Mouse (Mus musculus) intestine, embryonic 14.5 days (tissue): ENCODE measurements at regions not wholly inside any gene's neighbourhood (a gene's known extent, or its start where the extent isn't known, plus 50 kb on each side); places are given as distances from the start of the nearest gene placed in this dataset.
A peak's percentile ranks its signal among the peaks of the same experiment; 100 is the strongest.

Experiments used
- ATAC-seq: fragments of 200-750 bp; cut with Nextera tagmentation; replicated peaks from 2 replicates; pipeline ENCODE4 v1.8.0; 2017; ENCODE audit warnings: low read depth, moderate number of reproducible peaks, moderate TSS enrichment, moderate library complexity; ENCODE audit not compliant: low FRiP score, low TSS enrichment
- DNase-seq: peaks from one replicate; pipeline ENCODE4 v3.0.0-alpha.2; 2018; ENCODE audit warnings: low spot score
- H3K27ac ChIP-seq: fragments of 300-500 bp; sonication (generic); 2 replicates; pipeline ENCODE4 v1.5.1; 2014; ENCODE audit warnings: low read depth, mild to moderate bottlenecking, control low read depth
- H3K27me3 ChIP-seq: fragments of 300-500 bp; sonication (generic); replicated peaks from 2 replicates; pipeline ENCODE4 v1.6.1; 2014; ENCODE audit warnings: low read length, control low read depth; ENCODE audit not compliant: control insufficient read depth, insufficient read depth
- H3K36me3 ChIP-seq: fragments of 300-500 bp; sonication (generic); 2 replicates; pipeline ENCODE4 v1.6.1; 2014; ENCODE audit warnings: low read length, control low read depth; ENCODE audit not compliant: control insufficient read depth, insufficient read depth
- H3K4me1 ChIP-seq: fragments of 300-500 bp; sonication (generic); replicated peaks from 2 replicates; pipeline ENCODE4 v1.6.1; 2014; ENCODE audit warnings: low read length, control low read depth, mixed read lengths; ENCODE audit not compliant: control insufficient read depth, insufficient read depth
- H3K4me2 ChIP-seq: fragments of 300-500 bp; sonication (generic); 2 replicates; pipeline ENCODE4 v1.6.1; 2014; ENCODE audit warnings: low read length
- H3K4me3 ChIP-seq: fragments of 300-500 bp; sonication (generic); 2 replicates; pipeline ENCODE4 v1.5.1; 2014; ENCODE audit warnings: low read depth, low read length, control low read depth, mixed read lengths
- H3K9ac ChIP-seq: fragments of 300-500 bp; sonication (generic); 2 replicates; pipeline ENCODE4 v1.6.1; 2014; ENCODE audit warnings: mild to moderate bottlenecking, low read length
- H3K9me3 ChIP-seq: fragments of 300-500 bp; sonication (generic); 2 replicates; pipeline ENCODE4 v1.6.1; 2016; ENCODE audit warnings: low read length, control low read depth; ENCODE audit not compliant: control insufficient read depth
- WGBS: fragments of 180-500 bp; shearing (Covaris S2); extraction: QIAGEN DNeasy Blood & Tissue Kit; methylation state at CpG from one replicate; pipeline ENCODE4 v1.1.7; 2014; 5-methylcytosine and 5-hydroxymethylcytosine counted together

DNA sequence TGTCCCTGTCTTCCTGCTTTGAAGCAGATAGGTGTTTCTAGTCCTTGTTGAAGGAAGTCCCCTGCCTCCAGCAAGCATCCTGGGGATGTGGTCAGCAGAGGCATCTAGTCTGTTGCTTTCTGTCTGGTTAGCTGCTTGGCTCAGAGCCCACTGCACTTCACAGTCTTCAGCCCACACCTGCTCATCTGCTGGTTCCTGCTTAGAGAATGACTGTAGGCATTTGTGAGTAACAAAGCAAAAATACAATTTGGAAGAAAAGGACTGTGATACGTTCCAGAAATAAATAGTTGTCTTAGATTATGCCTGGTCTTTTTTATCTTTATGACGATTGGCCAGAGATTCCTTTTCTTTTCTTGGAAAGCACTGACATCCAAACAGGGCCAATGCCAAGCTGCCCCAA, 246.6 kb upstream of the Sox2 start:
- H3K9ac ChIP-seq: no peak overlapping the region
- 49% methylated on average over 2 of the region's 2 CpGs for WGBS
- ATAC-seq (no peak), DNase-seq (no peak)
- H3K27ac ChIP-seq: no peak overlapping the region
- no peaks in the 10 kb centered on the region for H3K9me3 ChIP-seq
- no peaks in the 10 kb centered on the region for H3K4me1 ChIP-seq
- no peak overlapping the region for H3K4me2 ChIP-seq
- no peaks in the 10 kb centered on the region for H3K27me3 ChIP-seq
- no peaks in the 10 kb centered on the region for H3K36me3 ChIP-seq
- H3K4me3 ChIP-seq: no peak overlapping the region

DNA sequence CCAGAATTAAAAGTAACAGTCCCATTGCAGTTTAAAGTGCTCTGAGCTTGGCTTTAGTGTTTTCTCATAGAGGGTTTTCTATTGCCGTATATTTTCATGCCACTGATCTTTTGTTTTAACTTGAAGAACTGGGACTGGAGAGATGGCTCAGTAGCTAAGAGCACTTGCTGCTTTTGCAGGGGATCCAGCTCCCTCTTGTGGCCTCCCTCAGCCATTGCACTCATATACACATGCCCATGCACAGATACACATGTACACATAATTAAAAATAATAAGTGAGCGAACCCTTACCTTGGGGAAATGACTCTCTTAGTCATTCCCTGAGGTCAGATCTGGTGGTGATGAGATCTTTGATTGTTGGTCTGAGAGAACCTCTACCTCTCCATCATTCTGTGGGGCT, 258.9 kb upstream of the Sox2 start:
- Histone ChIP-seq H3K9me3 (0 out of 2 replicates have a peak, but pooled peaks cover 2% of the 10 kb centered on the region), H3K9ac (no peak overlapping the region), H3K27me3 (no peaks in the 10 kb centered on the region), H3K4me2 (no peak overlapping the region), H3K36me3 (no peaks in the 10 kb centered on the region), H3K27ac (no peak overlapping the region), H3K4me1 (no peaks in the 10 kb centered on the region), H3K4me3 (no peak overlapping the region)
- DNase-seq (no peak), ATAC-seq (no peak)
- 95% methylated on average over 2 of the region's 2 CpGs for WGBS

GRCm38 (mm10) chr3:34384965-34385505, 265.2 kb upstream of the Sox2 start:
- Histone ChIP-seq H3K4me2 (no peak overlapping the region), H3K9ac (no peak overlapping the region), H3K27me3 (no peaks in the 10 kb centered on the region), H3K9me3 (no peaks in the 10 kb centered on the region), H3K4me3 (no peak overlapping the region), H3K27ac (no peak overlapping the region), H3K36me3 (no peaks in the 10 kb centered on the region), H3K4me1 (no peaks in the 10 kb centered on the region)
- no peak for ATAC-seq
- 87% methylated on average over 12 of the region's 12 CpGs for WGBS
- no peak for DNase-seq

DNA sequence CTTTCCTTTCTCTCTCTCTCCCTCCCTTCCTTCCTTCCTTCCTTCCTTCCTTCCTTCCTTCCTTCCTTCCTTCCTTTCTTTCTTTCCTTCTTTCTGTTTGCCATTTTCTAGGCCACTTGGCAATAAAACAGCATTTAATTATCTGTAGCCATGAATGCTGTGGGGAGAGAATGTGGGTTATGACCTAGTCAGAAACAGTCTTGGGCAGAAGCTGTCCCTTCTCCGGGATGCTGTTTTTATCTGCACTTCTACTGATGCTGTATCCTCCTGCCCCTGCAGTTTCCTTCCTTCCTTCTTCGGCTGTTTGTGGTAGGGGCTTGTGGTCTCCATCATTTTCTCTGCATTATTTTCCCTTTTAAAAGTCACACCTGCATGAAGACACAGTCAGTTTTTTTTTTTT, 272.3 kb upstream of the Sox2 start:
- Histone ChIP-seq H3K4me1 (no peaks in the 10 kb centered on the region), H3K27ac (no peak overlapping the region), H3K9me3 (no peaks in the 10 kb centered on the region), H3K36me3 (no peaks in the 10 kb centered on the region), H3K4me3 (no peak overlapping the region), H3K27me3 (no peaks in the 10 kb centered on the region), H3K4me2 (no peak overlapping the region), H3K9ac (no peak overlapping the region)
- DNase-seq (no peak), ATAC-seq (no peak)
- 62% methylated on average over 2 of the region's 2 CpGs for WGBS

DNA sequence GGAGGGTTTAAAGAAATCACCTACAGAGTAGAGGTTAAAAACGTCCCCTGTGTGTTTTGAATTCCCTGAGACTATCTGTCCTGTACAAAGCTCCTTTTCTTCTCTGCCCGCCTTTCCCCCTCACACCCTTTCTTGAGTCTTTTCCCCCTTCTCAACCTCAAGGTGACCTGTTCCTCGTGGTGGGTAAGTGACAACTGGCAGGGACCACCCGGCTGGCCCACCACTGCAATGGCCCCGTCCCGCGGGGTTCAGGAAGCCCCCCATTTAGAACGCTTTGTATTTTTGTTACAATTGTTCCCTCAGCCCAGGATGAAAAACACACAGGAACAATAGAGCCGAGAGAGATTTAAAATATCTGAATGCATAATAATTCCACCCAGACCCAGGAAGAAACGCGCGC, 272.9 kb upstream of the Sox2 start:
- Histone ChIP-seq H3K27ac (no peak overlapping the region), H3K4me3 (no peak overlapping the region), H3K4me2 (no peak overlapping the region), H3K9me3 (no peaks in the 10 kb centered on the region), H3K4me1 (no peaks in the 10 kb centered on the region), H3K36me3 (no peaks in the 10 kb centered on the region), H3K27me3 (no peaks in the 10 kb centered on the region), H3K9ac (no peak overlapping the region)
- DNase-seq: no peak
- no peak for ATAC-seq
- 80% methylated on average over 12 of the region's 12 CpGs for WGBS

- 82% methylated on average over 2 of the region's 2 CpGs for WGBS
- no peak for ATAC-seq
- no peaks in the 10 kb centered on the region for H3K36me3 ChIP-seq
- DNase-seq: no peak
- H3K27me3 ChIP-seq: no peaks in the 10 kb centered on the region
- no peaks in the 10 kb centered on the region for H3K4me1 ChIP-seq
- H3K27ac ChIP-seq: no peak overlapping the region
- H3K9me3 ChIP-seq: no peaks in the 10 kb centered on the region
- H3K9ac ChIP-seq: no peak overlapping the region
- no peak overlapping the region for H3K4me2 ChIP-seq
- no peak overlapping the region for H3K4me3 ChIP-seq
Observed at GRCm38 (mm10) chr3:34371418-34371817, 278.8 kb upstream of the Sox2 start.

DNA sequence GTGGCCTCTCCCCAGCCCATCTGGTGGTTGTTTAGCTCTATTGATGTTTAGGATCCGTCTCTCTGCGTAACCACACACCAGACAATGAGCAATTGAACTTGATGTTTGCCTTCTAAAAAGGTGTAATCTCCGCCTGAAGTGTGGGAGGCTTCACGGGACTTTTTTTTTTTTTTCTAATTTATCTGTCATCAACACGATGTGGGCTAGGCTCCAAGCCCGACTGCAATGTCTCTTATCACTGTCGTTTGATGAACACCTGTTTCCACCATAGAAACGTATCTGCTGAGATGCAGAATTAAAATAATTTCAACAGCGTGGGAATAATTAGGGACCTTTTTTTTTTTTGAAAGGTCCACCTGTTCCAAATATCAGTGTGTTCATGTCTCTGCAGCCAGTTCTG, 257.0 kb upstream of the Dnajc19 start:
- Histone ChIP-seq H3K27ac (no peak overlapping the region), H3K4me3 (no peak overlapping the region), H3K4me2 (no peak overlapping the region), H3K9ac (no peak overlapping the region), H3K27me3 (no peaks in the 10 kb centered on the region), H3K9me3 (no peaks in the 10 kb centered on the region), H3K4me1 (no peaks in the 10 kb centered on the region), H3K36me3 (no peaks in the 10 kb centered on the region)
- ATAC-seq (no peak), DNase-seq (no peak)
- 76% methylated on average over 9 of the region's 9 CpGs for WGBS

DNA sequence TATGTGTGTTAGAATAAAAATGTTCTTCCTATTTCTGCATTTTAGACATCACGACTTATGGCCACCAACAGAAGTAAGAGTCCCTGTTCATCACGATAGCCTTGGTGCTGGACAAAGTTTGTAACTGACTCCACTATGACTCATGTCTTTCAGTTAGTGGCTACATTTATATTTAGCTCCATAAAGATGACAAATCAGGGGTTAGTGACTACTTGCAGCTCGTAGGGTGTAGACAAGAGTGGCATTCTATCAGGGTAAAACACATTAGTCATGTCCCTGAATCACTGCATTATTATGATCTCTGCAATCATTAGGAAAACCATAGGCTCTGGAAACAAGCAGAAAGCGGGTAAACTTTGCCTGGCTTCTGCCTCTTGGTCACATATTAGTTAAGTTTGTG, 252.4 kb upstream of the Dnajc19 start:
- Histone ChIP-seq H3K4me3 (no peak overlapping the region), H3K4me1 (0 out of 2 replicates have a peak, but pooled peaks cover 5% of the 10 kb centered on the region), H3K27me3 (no peaks in the 10 kb centered on the region), H3K9ac (no peak overlapping the region), H3K4me2 (no peak overlapping the region), H3K27ac (no peak overlapping the region), H3K36me3 (no peaks in the 10 kb centered on the region), H3K9me3 (no peaks in the 10 kb centered on the region)
- ATAC-seq: no peak
- 78% methylated on average over 4 of the region's 4 CpGs for WGBS
- DNase-seq: no peak

DNA sequence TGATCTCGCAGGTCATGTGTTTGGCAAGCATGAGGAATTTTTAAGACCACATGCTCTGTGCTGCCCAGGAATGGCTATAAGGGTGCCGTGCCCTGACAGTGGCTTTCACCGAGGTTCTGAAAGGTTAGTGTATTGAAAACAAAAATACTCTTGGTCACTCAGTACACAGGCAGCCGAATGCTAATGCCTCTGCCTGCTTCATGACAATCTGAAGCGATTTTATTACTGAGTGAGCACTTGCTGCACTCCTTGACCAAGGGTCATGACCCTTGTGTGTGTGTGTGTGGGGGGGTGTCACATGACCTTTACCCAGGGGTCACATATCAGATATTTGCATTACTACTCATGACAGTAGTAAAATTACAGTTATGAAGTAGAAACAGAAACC, 250.8 kb upstream of the Dnajc19 start:
- H3K4me1 ChIP-seq: 0 out of 2 replicates have a peak, but pooled peaks cover 5% of the 10 kb centered on the region
- no peak overlapping the region for H3K4me2 ChIP-seq
- H3K27ac ChIP-seq: no peak overlapping the region
- H3K36me3 ChIP-seq: no peaks in the 10 kb centered on the region
- WGBS: 22% methylated on average over 5 of the region's 5 CpGs
- no peaks in the 10 kb centered on the region for H3K27me3 ChIP-seq
- no peak; the same call in 1 of the 2 replicates for ATAC-seq
- H3K4me3 ChIP-seq: no peak overlapping the region
- DNase-seq: peak; percentile 53
- no peak overlapping the region for H3K9ac ChIP-seq
- H3K9me3 ChIP-seq: no peaks in the 10 kb centered on the region
